Mouse (Mus musculus) ES-E14 (cell line): Measurements from ENCODE around the gene Lmcd1.

ENCODE experiments used
- HCFC1 ChIP-seq: IDR thresholded peaks from 2 replicates; pipeline ENCODE4 v1.6.1; 2012; ENCODE audit warnings: low read length, inconsistent platforms, borderline replicate concordance; ENCODE audit not compliant: insufficient read depth
- ZNF384 ChIP-seq: IDR thresholded peaks from 2 replicates; pipeline ENCODE4 v1.6.1; 2012; ENCODE audit warnings: low read depth, low read length, inconsistent platforms

- TF ChIP-seq ZNF384: no peak
- TF ChIP-seq HCFC1: no peak
Observed at GRCm38 (mm10) chr6:112362349-112362958, 88.9 kb downstream of the Lmcd1 start.
